In genomic region chr15:75270169-75270568, GRCm38 (mm10) we compare ENCODE assay signal across 17 mouse cellular contexts. TPM values are rescaled to one million over a fixed set of nuclear protein-coding genes. Genes with fewer than 3 reads are reported as not detected.
"Had no signal": no experiment of that assay in that cellular context is flagged by ENCODE, and none has a peak within 500 bp of the region (broad histone marks: within the 10 kb centered on the region; RNA-seq: fewer than 3 reads in every experiment).

No protein-coding gene starts in this region.

- ATAC-seq: liver, postnatal 0 days; midbrain, embryonic 16.5 days had no signal

- H3K36me3 ChIP-seq: kidney, embryonic 15.5 days; limb, embryonic 12.5 days; liver, embryonic 13.5 days; lung, embryonic 15.5 days; midbrain, embryonic 12.5 days had no signal

- DNase-seq: kidney, postnatal 14 days; liver; liver, embryonic 13.5 days; liver, postnatal 0 days; right cerebral cortex, postnatal 14 days had no signal

- H3K4me2 ChIP-seq: kidney, embryonic 15.5 days; limb, embryonic 12.5 days; liver, embryonic 13.5 days; lung, embryonic 15.5 days; midbrain, embryonic 12.5 days had no signal

- H3K9me3 ChIP-seq: kidney, embryonic 15.5 days; limb, embryonic 12.5 days; liver, embryonic 13.5 days; lung, embryonic 15.5 days had no signal

- H3K4me3 ChIP-seq: kidney, embryonic 15.5 days; limb, embryonic 12.5 days; liver, embryonic 13.5 days; lung, embryonic 15.5 days; midbrain, embryonic 12.5 days had no signal

- H3K4me1 ChIP-seq: limb, embryonic 12.5 days; liver, embryonic 13.5 days; lung, embryonic 15.5 days; midbrain, embryonic 12.5 days had no signal

- H3K9ac ChIP-seq: kidney, embryonic 15.5 days; limb, embryonic 12.5 days; liver, embryonic 13.5 days; liver, postnatal 0 days; lung, embryonic 15.5 days; midbrain, embryonic 12.5 days had no signal

- H3K27ac ChIP-seq: kidney, embryonic 15.5 days; limb, embryonic 12.5 days; liver, embryonic 13.5 days; lung, embryonic 15.5 days; midbrain, embryonic 12.5 days had no signal

- H3K27me3 ChIP-seq: kidney, embryonic 15.5 days; limb, embryonic 12.5 days; liver, embryonic 13.5 days; lung, embryonic 15.5 days; midbrain, embryonic 12.5 days had no signal

RNA-seq across cellular contexts. Expression of gene Ly6f, which starts 1.9 kb away (rescaled TPM):
- total RNA-seq: layer of hippocampus, adult 8-10 months; layer of hippocampus, postnatal 14 days; left cerebral cortex, postnatal 36 days; megakaryocyte-erythroid progenitor cell, adult 5-6 weeks had no signal
- polyA plus RNA-seq: kidney, embryonic 15.5 days; large intestine, adult 2 months; limb, embryonic 12.5 days; liver, embryonic 13.5 days; liver, postnatal 0 days; lung, embryonic 15.5 days; midbrain, embryonic 12.5 days; midbrain, embryonic 16.5 days; neural tube, embryonic 14.5 days; stomach, embryonic 16.5 days had no signal

RNA-seq across cellular contexts. Expression of gene BC025446, which starts 54.0 kb away (rescaled TPM):
- total RNA-seq: layer of hippocampus, adult 8-10 months; layer of hippocampus, postnatal 14 days; left cerebral cortex, postnatal 36 days; megakaryocyte-erythroid progenitor cell, adult 5-6 weeks had no signal
- polyA plus RNA-seq: limb, embryonic 12.5 days; midbrain, embryonic 12.5 days; midbrain, embryonic 16.5 days; neural tube, embryonic 14.5 days had no signal
